9 mouse cellular contexts compared by ENCODE assay signal in genomic region chr5:124014791-124015251, GRCm38 (mm10). TPM values are rescaled to one million over a fixed set of nuclear protein-coding genes. Genes with fewer than 3 reads are reported as not detected.
DNase-seq lines count a peak whose midpoint lies in the region; ATAC-seq and TF ChIP-seq lines count a peak whose summit lies in the region.
"Had no signal": no experiment of that assay in that cellular context is flagged by ENCODE, and none has a peak within 500 bp of the region (broad histone marks: within the 10 kb centered on the region; RNA-seq: fewer than 3 reads in every experiment).

No protein-coding gene starts in this region.

- peak overlapping the region; percentile 28 for H3K27ac ChIP-seq in embryonic facial prominence, embryonic 13.5 days
- H3K27ac ChIP-seq in embryonic facial prominence, embryonic 10.5 days (replicated peaks): no peak overlapping the region
- peak overlapping the region; percentile 17 for H3K27ac ChIP-seq in bone marrow macrophage, adult 2 months (ENCODE audit: insufficient read depth, low read depth, low read length)
- H3K27ac ChIP-seq in hindbrain, embryonic 12.5 days: peak overlapping the region; percentile 57; the same call in 1 of the 2 replicates
- no peak overlapping the region for H3K27ac ChIP-seq in liver, embryonic 15.5 days (replicated peaks)
- H3K27ac ChIP-seq in stomach, embryonic 14.5 days (ENCODE audit: low read length): peak overlapping the region; percentile 23
- H3K27ac ChIP-seq: embryonic facial prominence, embryonic 12.5 days had no signal

- 18% methylated on average over 11 of the region's 11 CpGs for WGBS in embryonic facial prominence, embryonic 13.5 days
- 20% methylated on average over 11 of the region's 11 CpGs for WGBS in embryonic facial prominence, embryonic 10.5 days
- 10% methylated on average over 11 of the region's 11 CpGs for WGBS in hindbrain, embryonic 12.5 days
- WGBS in liver, embryonic 15.5 days (ENCODE audit: insufficient replicate concordance): 55% methylated on average over 11 of the region's 11 CpGs
- WGBS in stomach, embryonic 14.5 days: 43% methylated on average over 11 of the region's 11 CpGs

- no peaks in the 10 kb centered on the region for H3K27me3 ChIP-seq in embryonic facial prominence, embryonic 13.5 days
- H3K27me3 ChIP-seq in embryonic facial prominence, embryonic 10.5 days (replicated peaks; ENCODE audit: low read depth, poor library complexity, severe bottlenecking): no peaks in the 10 kb centered on the region
- no peaks in the 10 kb centered on the region for H3K27me3 ChIP-seq in hindbrain, embryonic 12.5 days
- no peaks in the 10 kb centered on the region for H3K27me3 ChIP-seq in liver, embryonic 15.5 days
- H3K27me3 ChIP-seq in stomach, embryonic 14.5 days (ENCODE audit: control insufficient read depth, insufficient read depth, low read length): no peaks in the 10 kb centered on the region
- H3K27me3 ChIP-seq: embryonic facial prominence, embryonic 12.5 days had no signal

- no peak overlapping the region for H3K9ac ChIP-seq in embryonic facial prominence, embryonic 13.5 days
- 0 out of 2 replicates have a peak overlapping the region, but pooled peaks have one; percentile 2 for H3K9ac ChIP-seq in hindbrain, embryonic 12.5 days
- no peak overlapping the region for H3K9ac ChIP-seq in liver, embryonic 15.5 days
- H3K9ac ChIP-seq in stomach, embryonic 14.5 days (replicated peaks; ENCODE audit: low read depth, low read length): no peak overlapping the region
- H3K9ac ChIP-seq: embryonic facial prominence, embryonic 12.5 days had no signal

- TF ChIP-seq POLR2A in bone marrow macrophage, adult 2 months (IDR thresholded peaks at IDR 0.05; ENCODE audit: borderline replicate concordance, low read depth, low read length): no peak

- H3K9me3 ChIP-seq in embryonic facial prominence, embryonic 13.5 days: no peaks in the 10 kb centered on the region
- H3K9me3 ChIP-seq in embryonic facial prominence, embryonic 10.5 days: no peaks in the 10 kb centered on the region
- H3K9me3 ChIP-seq in hindbrain, embryonic 12.5 days (replicated peaks): no peaks in the 10 kb centered on the region
- no peaks in the 10 kb centered on the region for H3K9me3 ChIP-seq in liver, embryonic 15.5 days (replicated peaks)
- H3K9me3 ChIP-seq in stomach, embryonic 14.5 days (ENCODE audit: control insufficient read depth, low read depth, low read length): no peaks in the 10 kb centered on the region
- H3K9me3 ChIP-seq: embryonic facial prominence, embryonic 12.5 days had no signal

- no peak for TF ChIP-seq CTCF in bone marrow macrophage, adult 2 months (IDR thresholded peaks at IDR 0.05; ENCODE audit: low read depth, low read length)

- peaks cover 13% of the 10 kb centered on the region for H3K36me3 ChIP-seq in embryonic facial prominence, embryonic 13.5 days
- peaks cover 35% of the 10 kb centered on the region for H3K36me3 ChIP-seq in embryonic facial prominence, embryonic 10.5 days (replicated peaks)
- peaks cover 6% of the 10 kb centered on the region for H3K36me3 ChIP-seq in hindbrain, embryonic 12.5 days
- peaks cover 7% of the 10 kb centered on the region; the same call in 1 of the 2 replicates for H3K36me3 ChIP-seq in liver, embryonic 15.5 days (replicated peaks)
- no peaks in the 10 kb centered on the region; the same call in 1 of the 2 replicates for H3K36me3 ChIP-seq in stomach, embryonic 14.5 days (ENCODE audit: control insufficient read depth, insufficient read depth, low read length)

- DNase-seq in embryonic facial prominence, embryonic 10.5 days (ENCODE audit: low spot score): no peak
- DNase-seq in gastrocnemius, adult 18-20 months (ENCODE audit: low spot score): no peak

- H3K4me2 ChIP-seq in embryonic facial prominence, embryonic 13.5 days: no peak overlapping the region
- 0 out of 2 replicates have a peak overlapping the region, but pooled peaks have one; percentile 17 for H3K4me2 ChIP-seq in hindbrain, embryonic 12.5 days (replicated peaks)
- H3K4me2 ChIP-seq in liver, embryonic 15.5 days: peak overlapping the region; percentile 2; the same call in 1 of the 2 replicates
- no peak overlapping the region for H3K4me2 ChIP-seq in stomach, embryonic 14.5 days (replicated peaks; ENCODE audit: low read depth, low read length)
- H3K4me2 ChIP-seq: embryonic facial prominence, embryonic 12.5 days had no signal

- no peak for ATAC-seq in embryonic facial prominence, embryonic 13.5 days (ENCODE audit: insufficient number of reproducible peaks, insufficient read depth, low FRiP score, low TSS enrichment, low read depth)
- no peak for ATAC-seq in hindbrain, embryonic 12.5 days (ENCODE audit: low FRiP score)
- ATAC-seq in liver, embryonic 15.5 days (ENCODE audit: insufficient read depth): no peak
- ATAC-seq in stomach, embryonic 14.5 days (ENCODE audit: insufficient number of reproducible peaks, insufficient read depth, low FRiP score, low read depth): no peak
- no peak for ATAC-seq in erythroid progenitor cell, adult 5-6 weeks (replicated peaks; ENCODE audit: low FRiP score, poor library complexity, severe bottlenecking)

- H3K4me1 ChIP-seq in embryonic facial prominence, embryonic 13.5 days: peaks cover 68% of the 10 kb centered on the region
- H3K4me1 ChIP-seq in embryonic facial prominence, embryonic 10.5 days: peaks cover 94% of the 10 kb centered on the region
- H3K4me1 ChIP-seq in bone marrow macrophage, adult 2 months (ENCODE audit: control insufficient read depth, insufficient read depth, low read length): peaks cover 87% of the 10 kb centered on the region
- H3K4me1 ChIP-seq in hindbrain, embryonic 12.5 days: peaks cover 97% of the 10 kb centered on the region
- H3K4me1 ChIP-seq in liver, embryonic 15.5 days (replicated peaks): peaks cover 99% of the 10 kb centered on the region
- H3K4me1 ChIP-seq in stomach, embryonic 14.5 days (ENCODE audit: control insufficient read depth, insufficient read depth, low read length): peaks cover 46% of the 10 kb centered on the region

- H3K4me3 ChIP-seq in embryonic facial prominence, embryonic 13.5 days: no peak overlapping the region
- H3K4me3 ChIP-seq in embryonic facial prominence, embryonic 10.5 days: no peak overlapping the region
- peak overlapping the region; percentile 12; the same call in 1 of the 2 replicates for H3K4me3 ChIP-seq in bone marrow macrophage, adult 2 months (ENCODE audit: insufficient read depth, low read length)
- H3K4me3 ChIP-seq in hindbrain, embryonic 12.5 days: no peak overlapping the region
- H3K4me3 ChIP-seq in liver, embryonic 15.5 days (replicated peaks): no peak overlapping the region
- H3K4me3 ChIP-seq in stomach, embryonic 14.5 days (ENCODE audit: low read depth, low read length): no peak overlapping the region
- H3K4me3 ChIP-seq: embryonic facial prominence, embryonic 12.5 days had no signal

RNA-seq across cellular contexts. Expression of gene Vps37b, which starts 17.2 kb away (rescaled TPM):
- 39.0 and 46.0 TPM in 2 replicates for polyA plus RNA-seq in embryonic facial prominence, embryonic 13.5 days (2015; fragmentation: Nextera tagmentation; extraction: Ambion mirVana)
- polyA plus RNA-seq in embryonic facial prominence, embryonic 10.5 days (2016; fragmentation: Nextera tagmentation; extraction: Ambion mirVana): 43.8 and 47.6 TPM in 2 replicates
- polyA plus RNA-seq in bone marrow macrophage, adult 2 months (2012; ENCODE audit: insufficient read depth, insufficient read length, missing spikeins): 16.8 and 18.2 TPM in 2 replicates
- polyA plus RNA-seq in hindbrain, embryonic 12.5 days (2016; fragmentation: Nextera tagmentation; extraction: Ambion mirVana): 70.8 and 78.6 TPM in 2 replicates
- 16.5 and 17.3 TPM in 2 replicates for polyA plus RNA-seq in liver, embryonic 15.5 days (2015; fragmentation: Nextera tagmentation; extraction: Ambion mirVana)
- polyA plus RNA-seq in stomach, embryonic 14.5 days (2014; fragmentation: Nextera tagmentation; extraction: Ambion mirVana): 29.3 and 31.5 TPM in 2 replicates
- 1 to 10 TPM; 5.7 to 6.6 TPM for total RNA-seq in gastrocnemius, adult 18-20 months (2021)
- 15.5 TPM in 2 replicates for total RNA-seq in erythroid progenitor cell, adult 5-6 weeks (2015; ENCODE audit: low replicate concordance)
- total RNA-seq in erythroid progenitor cell, adult 5-6 weeks (2017; ENCODE audit: low replicate concordance): 7.3 and 9.6 TPM in 2 replicates

RNA-seq across cellular contexts. Expression of gene Hip1r, which starts 41.4 kb away (rescaled TPM):
- 9.6 and 12.3 TPM in 2 replicates for polyA plus RNA-seq in embryonic facial prominence, embryonic 13.5 days (2015; fragmentation: Nextera tagmentation; extraction: Ambion mirVana)
- 8.5 and 10.7 TPM in 2 replicates for polyA plus RNA-seq in embryonic facial prominence, embryonic 10.5 days (2016; fragmentation: Nextera tagmentation; extraction: Ambion mirVana)
- polyA plus RNA-seq in bone marrow macrophage, adult 2 months (2012; ENCODE audit: insufficient read depth, insufficient read length, missing spikeins): 0.51 and 0.64 TPM in 2 replicates
- 14.4 and 20.4 TPM in 2 replicates for polyA plus RNA-seq in hindbrain, embryonic 12.5 days (2016; fragmentation: Nextera tagmentation; extraction: Ambion mirVana)
- 11.4 and 12.9 TPM in 2 replicates for polyA plus RNA-seq in liver, embryonic 15.5 days (2015; fragmentation: Nextera tagmentation; extraction: Ambion mirVana)
- 14.4 and 16.9 TPM in 2 replicates for polyA plus RNA-seq in stomach, embryonic 14.5 days (2014; fragmentation: Nextera tagmentation; extraction: Ambion mirVana)
- 10 to 100 TPM in 1 of 2 experiments, 1 to 10 TPM in 1; 9.4 to 19.6 TPM for total RNA-seq in gastrocnemius, adult 18-20 months (2021)
- total RNA-seq in erythroid progenitor cell, adult 5-6 weeks (2015; ENCODE audit: low replicate concordance): 0.84 and 2.2 TPM in 2 replicates
- total RNA-seq in erythroid progenitor cell, adult 5-6 weeks (2017; ENCODE audit: low replicate concordance): 8.2 and 18.2 TPM in 2 replicates

Comparison
In these comparisons a context has a peak if more than half of its experiments do, and no peak if none do; other contexts are left out.
1. H3K27ac ChIP-seq: peak in embryonic facial prominence, embryonic 13.5 days (single experiment), bone marrow macrophage, adult 2 months (single experiment), hindbrain, embryonic 12.5 days (single experiment) and stomach, embryonic 14.5 days (single experiment); none in embryonic facial prominence, embryonic 10.5 days (single experiment) and liver, embryonic 15.5 days (single experiment).
2. H3K4me2 ChIP-seq: peak in hindbrain, embryonic 12.5 days (single experiment) and liver, embryonic 15.5 days (single experiment); none in embryonic facial prominence, embryonic 13.5 days (single experiment) and stomach, embryonic 14.5 days (single experiment).